Mouse (Mus musculus): ENCODE data around the gene Skp1a. TPM values are rescaled to one million over a fixed set of nuclear protein-coding genes. Genes with fewer than 3 reads are reported as not detected.

The Skp1a gene
- total and polyA plus RNA-seq, 3 experiments: 169 to 1,533 (median 445) TPM

DNA sequence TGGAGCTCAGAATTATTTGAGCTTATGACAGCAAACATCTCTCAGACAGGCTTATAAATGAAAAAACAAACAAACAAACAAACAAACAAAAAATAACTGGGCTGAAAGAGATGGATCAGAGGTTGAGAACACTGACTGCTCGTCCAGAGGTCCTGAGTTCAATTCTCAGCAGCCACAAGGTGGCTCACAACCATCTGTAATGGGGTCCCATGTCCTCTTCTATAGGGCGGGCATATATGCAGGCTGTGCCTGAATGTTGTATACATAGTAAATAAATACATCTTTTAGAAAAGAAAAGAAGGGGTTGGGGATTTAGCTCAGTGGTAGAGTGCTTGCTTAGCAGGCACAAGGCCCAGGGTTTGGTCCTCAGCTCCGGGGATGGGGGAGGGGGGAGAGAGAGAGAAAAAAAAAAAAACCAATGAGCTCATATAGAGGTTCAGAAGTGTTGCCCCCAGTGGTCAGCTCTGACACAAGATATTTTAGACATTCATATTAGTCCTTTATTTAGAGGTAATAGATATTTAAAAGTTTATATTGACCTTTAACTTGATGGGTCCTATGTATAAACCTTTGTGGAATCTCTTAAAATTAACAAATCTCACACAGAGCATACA, 5.7 kb upstream of the Skp1a start:
- Histone ChIP-seq H3K79me2 (ENCODE audit: control insufficient read depth, insufficient read depth, low read length, poor library complexity) (no peaks in the 10 kb centered on the region), H3K27ac (ENCODE audit: control insufficient read depth, low read depth, low read length) (no peak overlapping the region), H3K4me1 (ENCODE audit: control insufficient read depth in 1 of 2, insufficient read depth in 2 of 2, low read length in 2 of 2) (peaks cover 14 to 29% of the 10 kb centered on the region in 2 experiments), H3K9ac (ENCODE audit: control insufficient read depth, low read depth, low read length, poor library complexity, severe bottlenecking) (no peak overlapping the region), H3K9me3 (replicated peaks; ENCODE audit: insufficient read depth, low read length) (no peaks in the 10 kb centered on the region), H3K4me3 (ENCODE audit: control insufficient read depth in 1 of 2, insufficient read depth in 1 of 2, low read depth in 2 of 2, low read length in 2 of 2) (no peak overlapping the region), H3K27me3 (ENCODE audit: control insufficient read depth in 1 of 2, insufficient read depth in 2 of 2, low read length in 2 of 2) (no peaks in the 10 kb centered on the region), H3K36me3 (ENCODE audit: control insufficient read depth in 1 of 2, insufficient read depth in 2 of 2, low read length in 2 of 2) (peaks cover 0 to 15% of the 10 kb centered on the region in 2 experiments; a peak in 2 of 4 replicates)
- peak; percentile 13 for DNase-seq (ENCODE audit: low read depth, low spot score)
- TF ChIP-seq RAD21 (IDR thresholded peaks at IDR 0.05; ENCODE audit: low read depth, low read length) (peak; percentile 9), ETS1 (IDR thresholded peaks at IDR 0.05; ENCODE audit: low read depth, low read length) (no peak), CTCF (IDR thresholded peaks at IDR 0.05 in 2 of 3, conservative IDR thresholded peaks at IDR 0.05 in 1 of 3; ENCODE audit: control insufficient read depth in 1 of 3, insufficient read depth in 1 of 3, low read depth in 2 of 3, low read length in 3 of 3, poor library complexity in 1 of 3, severe bottlenecking in 1 of 3) (peak in 2 of 3 experiments; percentile 22 to 30; a peak in 2 of 6 replicates), ZNF384 (IDR thresholded peaks at IDR 0.05; ENCODE audit: low read depth, low read length) (peak; percentile 75), SMC3 (IDR thresholded peaks at IDR 0.05; ENCODE audit: low read depth, low read length) (peak; percentile 31; the same call in 1 of the 2 replicates)

DNA sequence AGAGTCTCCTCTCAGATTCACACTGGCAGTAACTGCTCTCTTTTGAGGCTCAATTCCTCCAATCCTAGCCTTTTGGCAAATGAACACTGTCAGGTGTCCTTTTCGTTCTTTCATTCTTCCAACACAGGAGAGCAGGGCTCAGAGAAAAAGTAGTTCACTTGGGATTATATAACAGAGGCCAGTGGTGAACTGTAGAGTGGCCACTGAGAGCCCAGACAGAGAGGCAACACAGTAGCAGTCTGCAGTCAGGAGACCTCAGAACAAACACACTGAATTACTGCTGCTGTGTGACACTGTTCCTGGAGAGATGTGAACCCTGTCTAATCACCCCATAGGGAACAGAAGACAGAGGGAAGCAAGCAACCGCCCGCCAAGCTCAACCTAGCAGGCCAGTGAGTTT, 4.7 kb upstream of the Skp1a start:
- Histone ChIP-seq H3K36me3 (ENCODE audit: control insufficient read depth in 1 of 2, insufficient read depth in 2 of 2, low read length in 2 of 2) (peaks cover 0 to 17% of the 10 kb centered on the region in 2 experiments; a peak in 2 of 4 replicates), H3K4me1 (ENCODE audit: control insufficient read depth in 1 of 2, insufficient read depth in 2 of 2, low read length in 2 of 2) (peaks cover 15 to 29% of the 10 kb centered on the region in 2 experiments), H3K4me3 (ENCODE audit: control insufficient read depth in 1 of 2, insufficient read depth in 1 of 2, low read depth in 2 of 2, low read length in 2 of 2) (no peak overlapping the region), H3K9ac (ENCODE audit: control insufficient read depth, low read depth, low read length, poor library complexity, severe bottlenecking) (no peak overlapping the region), H3K27ac (ENCODE audit: control insufficient read depth, low read depth, low read length) (no peak overlapping the region), H3K27me3 (ENCODE audit: control insufficient read depth in 1 of 2, insufficient read depth in 2 of 2, low read length in 2 of 2) (no peaks in the 10 kb centered on the region), H3K9me3 (replicated peaks; ENCODE audit: insufficient read depth, low read length) (no peaks in the 10 kb centered on the region), H3K79me2 (ENCODE audit: control insufficient read depth, insufficient read depth, low read length, poor library complexity) (peaks cover 4% of the 10 kb centered on the region)
- no peak for DNase-seq (ENCODE audit: low read depth, low spot score)
- TF ChIP-seq CHD1 (IDR thresholded peaks at IDR 0.05; ENCODE audit: low read depth, low read length) (no peak), RCOR1 (IDR thresholded peaks at IDR 0.05; ENCODE audit: low read depth, low read length) (no peak), GATA1 (IDR thresholded peaks at IDR 0.05; ENCODE audit: low read depth, low read length) (no peak), E2F4 (IDR thresholded peaks at IDR 0.05; ENCODE audit: borderline replicate concordance, low read depth, low read length) (no peak), TAL1 (IDR thresholded peaks at IDR 0.05; ENCODE audit: low read length) (no peak), USF2 (IDR thresholded peaks at IDR 0.05; ENCODE audit: borderline replicate concordance in 1 of 2, insufficient read depth in 1 of 2, low read depth in 1 of 2, low read length in 2 of 2) (no peak), ELF1 (IDR thresholded peaks at IDR 0.05; ENCODE audit: low read depth, low read length) (no peak), BHLHE40 (IDR thresholded peaks at IDR 0.05; ENCODE audit: borderline replicate concordance, low read depth, low read length) (no peak), POLR2AphosphoS5 (IDR thresholded peaks at IDR 0.05; ENCODE audit: borderline replicate concordance, low read depth, low read length) (no peak), ZC3H11A (IDR thresholded peaks at IDR 0.05; ENCODE audit: low read depth, low read length) (no peak), GABPA (IDR thresholded peaks at IDR 0.05; ENCODE audit: low read depth, low read length) (no peak), ZNF384 (IDR thresholded peaks at IDR 0.05; ENCODE audit: low read depth, low read length) (no peak), MYB (IDR thresholded peaks at IDR 0.05; ENCODE audit: low read depth, low read length) (no peak), SMC3 (IDR thresholded peaks at IDR 0.05; ENCODE audit: low read depth, low read length) (no peak), ZKSCAN1 (IDR thresholded peaks at IDR 0.05; ENCODE audit: low read depth, low read length) (no peak), MAX (IDR thresholded peaks at IDR 0.05; ENCODE audit: low read length) (no peak), USF1 (IDR thresholded peaks at IDR 0.05; ENCODE audit: low read depth, low read length) (no peak), UBTF (IDR thresholded peaks at IDR 0.05; ENCODE audit: borderline replicate concordance, insufficient read depth, low read depth, low read length) (no peak), MYC (IDR thresholded peaks at IDR 0.05; ENCODE audit: low read depth, low read length) (no peak), POLR2AphosphoS2 (IDR thresholded peaks at IDR 0.05; ENCODE audit: low read length) (no peak)
